Mouse (Mus musculus) regulatory T cell (primary cell): ENCODE data around the gene 5430403G16Rik.
"Not testable (repeated sequence)": the region's sequence is repeated elsewhere in the genome, so short reads cannot be mapped to it uniquely, and the experiment has no call there.

Experiments used
- in situ Hi-C: fragments of 300-600 bp; cut with MboI, MseI; formaldehyde crosslinking; loops from one replicate; pipeline ENCODE4 v1.15.1; 2025; ENCODE audit warnings: high pct_unique_total_duplicates

5430403G16Rik gene

DNA sequence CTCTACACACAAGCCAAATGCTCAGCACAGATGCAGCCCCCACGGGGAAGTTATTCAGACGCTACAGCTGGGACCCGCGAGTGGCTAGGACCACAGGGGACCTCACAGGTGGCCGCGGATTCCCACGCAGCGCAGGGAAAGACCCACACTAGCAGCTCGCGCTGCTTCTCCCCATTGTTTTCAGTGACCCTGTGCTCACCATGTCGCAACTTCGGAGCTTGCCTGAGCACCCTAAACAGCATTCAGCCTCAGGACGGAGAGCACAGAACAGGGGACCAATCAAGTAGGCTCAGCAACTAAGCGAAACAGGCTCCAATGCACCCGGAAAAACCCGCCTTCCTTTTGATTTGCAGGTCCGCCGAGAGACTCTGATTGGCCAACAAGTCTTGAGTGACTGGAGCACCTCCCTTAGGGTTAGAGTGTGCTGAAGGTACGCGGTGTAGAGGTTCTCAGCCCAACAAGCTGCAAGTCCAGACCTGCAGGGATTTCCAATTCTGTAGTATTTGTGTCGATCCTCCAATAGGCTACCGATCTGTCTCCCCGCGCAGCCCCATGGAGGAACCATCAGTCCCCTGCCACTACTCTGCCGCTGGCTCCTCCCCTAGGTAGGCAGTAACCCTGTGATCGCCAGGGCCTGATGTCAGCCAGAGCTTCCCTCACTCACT lies at the start of gene 5430403G16Rik:
TSS of gene 5430403G16Rik (minus strand) at position 505 of the 665 bp plus-strand sequence.
- in situ Hi-C loops, result loop anchor here (5.0 kb wide), 2 partner anchors 62 to 107 kb away; partner anchors contain the start of gene 4930522L14Rik

GRCm38 (mm10) chr5:109717341-109717740 lies 26.5 kb upstream of the 5430403G16Rik start:
- in situ Hi-C loops, result not testable (repeated sequence)

DNA sequence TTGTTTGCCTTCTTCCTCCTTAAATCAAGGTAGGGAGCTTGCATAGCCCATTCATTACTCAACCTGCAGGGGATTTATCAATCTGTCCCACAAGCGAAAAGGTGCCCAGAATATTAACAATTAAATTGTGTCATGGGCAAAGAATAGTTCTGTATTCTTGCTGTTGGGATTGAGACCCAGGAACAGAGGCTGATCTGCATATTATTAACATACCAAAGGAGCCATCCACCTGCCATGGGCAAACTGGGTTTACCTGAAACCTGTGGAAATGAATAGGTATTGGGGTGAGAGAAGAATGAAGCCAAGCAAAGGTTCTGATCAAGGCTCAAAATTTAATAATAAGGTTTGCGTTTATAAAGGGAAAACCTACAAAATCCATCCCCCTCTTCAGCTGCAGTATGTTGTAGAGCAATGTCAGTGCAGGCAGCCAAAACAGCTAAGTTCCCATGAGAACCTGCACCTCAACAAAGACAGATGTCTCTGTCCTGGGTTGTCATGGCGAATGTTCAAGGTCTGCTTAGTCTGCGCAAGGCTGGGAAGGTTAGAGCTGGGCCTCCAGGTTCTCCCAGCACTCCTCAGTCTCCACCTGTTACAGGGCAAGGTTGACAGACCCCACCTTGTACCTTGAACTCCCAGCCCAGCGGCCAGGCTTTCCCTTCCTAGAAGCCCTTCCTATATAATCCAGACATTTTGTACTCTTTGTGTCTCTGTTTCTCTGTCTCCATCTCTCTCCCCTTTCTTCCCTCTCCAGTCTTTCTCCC lies 544 bp upstream of the 5430403G16Rik start:
- in situ Hi-C loops, result loop anchor here (5.0 kb wide), 2 partner anchors 61 to 106 kb away; partner anchors contain the start of gene 4930522L14Rik

DNA sequence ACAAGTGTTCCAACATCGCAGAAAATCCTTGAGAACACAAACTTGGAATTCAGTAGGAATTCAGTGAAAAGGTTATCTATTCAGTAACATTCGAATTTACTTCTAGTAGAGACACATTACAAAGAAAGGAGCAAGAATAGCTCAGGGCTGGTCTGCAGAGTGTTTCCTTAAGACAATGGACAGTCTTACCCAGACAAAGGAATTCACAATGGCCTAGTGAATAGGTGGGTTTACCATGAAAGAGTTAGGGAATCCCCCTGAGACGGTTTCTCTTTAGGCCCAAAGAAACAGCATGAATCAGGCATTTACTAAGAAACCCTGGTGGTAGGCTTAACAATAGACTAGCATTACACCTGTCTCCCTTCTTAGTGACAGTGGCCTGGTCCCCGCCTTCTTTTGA lies 7.9 kb downstream of the 5430403G16Rik start:
- in situ Hi-C loops, result no loop called here
